Mouse (Mus musculus): ENCODE data around the gene Phldb1.

DNA sequence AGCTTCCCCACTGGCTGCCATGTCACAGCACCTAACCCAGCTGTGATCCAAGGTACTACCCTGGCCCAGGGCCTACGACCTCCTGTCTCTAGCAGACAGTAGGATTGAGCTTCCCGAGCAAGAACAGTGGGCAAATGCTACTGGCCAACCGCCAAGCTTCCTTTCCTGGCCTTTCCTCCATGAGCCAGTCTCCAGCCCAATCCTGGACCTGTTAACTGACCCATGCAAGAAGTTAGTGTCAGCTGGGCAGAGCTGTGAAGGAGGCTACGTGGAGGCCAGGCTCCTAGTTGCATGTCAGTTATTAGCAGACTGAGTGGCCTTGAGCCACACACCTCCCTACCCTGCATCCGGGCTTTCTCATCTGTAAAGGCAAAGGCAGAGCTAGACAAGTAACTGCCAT lies 35.3 kb downstream of the Phldb1 start:
- TF ChIP-seq POLR2A (IDR thresholded peaks at IDR 0.05; ENCODE audit: extremely low read depth, insufficient read depth, low read length) = no peak
- TF ChIP-seq CTCF (IDR thresholded peaks at IDR 0.05; ENCODE audit: extremely low read depth, insufficient read depth, low read length) = no peak
